7 mouse cellular contexts compared by ENCODE assay signal in the genomic region with DNA sequence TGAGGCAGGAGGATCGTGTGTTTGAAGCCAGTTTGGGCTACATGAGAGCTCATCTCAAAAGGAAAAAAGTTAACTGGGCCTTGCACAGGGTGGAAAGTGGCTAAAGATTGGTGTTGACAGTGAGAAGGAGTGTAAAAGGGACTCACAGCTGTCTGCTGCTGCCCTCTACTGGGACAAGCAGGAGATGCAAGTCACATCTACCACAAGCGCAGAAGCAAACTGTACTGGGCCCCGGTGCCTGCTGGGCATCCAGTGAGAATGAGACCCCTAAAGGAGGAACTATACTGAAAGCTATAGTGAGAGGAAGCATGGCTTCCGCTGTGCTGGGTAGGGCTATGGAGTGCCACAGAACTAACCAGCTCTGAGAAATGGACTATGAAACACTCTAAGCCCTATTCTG. TPM values are rescaled to one million over a fixed set of nuclear protein-coding genes. Genes with fewer than 3 reads are reported as not detected.
DNase-seq lines count a peak whose midpoint lies in the region; ATAC-seq and TF ChIP-seq lines count a peak whose summit lies in the region.

No protein-coding gene starts in this region.

- no peaks in the 10 kb centered on the region for H3K27me3 ChIP-seq in intestine, embryonic 16.5 days (replicated peaks; ENCODE audit: control insufficient read depth, insufficient read depth, low read length)
- H3K27me3 ChIP-seq in midbrain, embryonic 11.5 days (ENCODE audit: control insufficient read depth, insufficient read depth, low read length): no peaks in the 10 kb centered on the region
- H3K27me3 ChIP-seq in small intestine, adult 2 months (ENCODE audit: control insufficient read depth, insufficient read depth, low read length): no peaks in the 10 kb centered on the region

- TF ChIP-seq CTCF in small intestine, adult 2 months (IDR thresholded peaks at IDR 0.05; ENCODE audit: extremely low read depth, insufficient read length, insufficient replicate concordance, low read depth, low read length): peak; percentile 74; the same call in 1 of the 2 replicates

- peak; percentile 66 for DNase-seq in adrenal gland, adult 2 months
- DNase-seq in embryo, embryonic 10 days (ENCODE audit: low spot score): peak; percentile 89
- peak; percentile 70 for DNase-seq in gastrocnemius, postnatal 14 days
- peak; percentile 87 to 92 for DNase-seq in left cerebral cortex, postnatal 25 days (ENCODE audit: low spot score in 2 of 2)
- DNase-seq in midbrain, embryonic 11.5 days (ENCODE audit: low spot score, missing footprints): peak; percentile 95

- no peak overlapping the region for H3K4me3 ChIP-seq in intestine, embryonic 16.5 days (ENCODE audit: low read length)
- H3K4me3 ChIP-seq in midbrain, embryonic 11.5 days (ENCODE audit: low read depth, low read length): no peak overlapping the region
- H3K4me3 ChIP-seq in small intestine, adult 2 months (ENCODE audit: low read depth, low read length): no peak overlapping the region

- intact Hi-C loops in gastrocnemius, postnatal 14 days (cut with DNase I; ENCODE audit: low total_unique reads): loop anchor here (2.0 kb wide), 1 partner anchor 304 kb away; no protein-coding TSS in a partner anchor
- intact Hi-C loops in left cerebral cortex, postnatal 25 days (cut with DNase I): loop anchor here (2.0 to 5.0 kb wide), 2 partner anchors 65 to 230 kb away; no protein-coding TSS in a partner anchor

- WGBS in intestine, embryonic 16.5 days: 18% methylated on average over 4 of the region's 4 CpGs
- 21% methylated on average over 4 of the region's 4 CpGs for WGBS in midbrain, embryonic 11.5 days
- WGBS in small intestine, adult 2 months: 29% methylated on average over 4 of the region's 4 CpGs

- no peak overlapping the region for H3K4me2 ChIP-seq in intestine, embryonic 16.5 days (ENCODE audit: low read depth, low read length)
- no peak overlapping the region for H3K4me2 ChIP-seq in midbrain, embryonic 11.5 days

- TF ChIP-seq POLR2A in small intestine, adult 2 months (IDR thresholded peaks at IDR 0.05; ENCODE audit: low read depth, low read length): no peak

- no peaks in the 10 kb centered on the region for H3K4me1 ChIP-seq in intestine, embryonic 16.5 days (ENCODE audit: control insufficient read depth, insufficient read depth, low read length)
- no peaks in the 10 kb centered on the region for H3K4me1 ChIP-seq in midbrain, embryonic 11.5 days (ENCODE audit: control insufficient read depth, insufficient read depth, low read length)
- no peaks in the 10 kb centered on the region for H3K4me1 ChIP-seq in small intestine, adult 2 months (ENCODE audit: control insufficient read depth, insufficient read depth, insufficient read length, low read length)

- no peaks in the 10 kb centered on the region for H3K9me3 ChIP-seq in intestine, embryonic 16.5 days (ENCODE audit: control insufficient read depth, low read length)
- H3K9me3 ChIP-seq in midbrain, embryonic 11.5 days (ENCODE audit: control insufficient read depth, low read length): no peaks in the 10 kb centered on the region

- no peak overlapping the region for H3K9ac ChIP-seq in intestine, embryonic 16.5 days (ENCODE audit: low read depth, low read length)
- no peak overlapping the region for H3K9ac ChIP-seq in midbrain, embryonic 11.5 days (ENCODE audit: low read length)

- 0 out of 2 replicates have a peak, but pooled peaks cover 3% of the 10 kb centered on the region for H3K36me3 ChIP-seq in intestine, embryonic 16.5 days (ENCODE audit: control insufficient read depth, insufficient read depth, low read length)
- peaks cover 3% of the 10 kb centered on the region; the same call in 1 of the 2 replicates for H3K36me3 ChIP-seq in midbrain, embryonic 11.5 days (ENCODE audit: control insufficient read depth, insufficient read depth, low read length)
- peaks cover 46% of the 10 kb centered on the region for H3K36me3 ChIP-seq in small intestine, adult 2 months (ENCODE audit: control insufficient read depth, insufficient read depth, low read length)

- no peak overlapping the region for H3K27ac ChIP-seq in intestine, embryonic 16.5 days (ENCODE audit: low read length)
- H3K27ac ChIP-seq in midbrain, embryonic 11.5 days (ENCODE audit: low read depth, low read length): no peak overlapping the region
- H3K27ac ChIP-seq in small intestine, adult 2 months (ENCODE audit: insufficient read depth, low read depth, low read length): no peak overlapping the region

- ATAC-seq in intestine, embryonic 16.5 days: peak; percentile 53
- peak; percentile 69; the same call in 1 of the 2 replicates for ATAC-seq in midbrain, embryonic 11.5 days (ENCODE audit: low FRiP score)

RNA-seq across cellular contexts. Expression of a gene that starts 50.2 kb away (rescaled TPM):
- 1 to 10 TPM; 3.5 to 8.3 TPM for total RNA-seq in adrenal gland, adult 2 months (2021)
- 2.9 and 3.3 TPM in 2 replicates for polyA plus RNA-seq in adrenal gland, adult 2 months (2012; rRNA removed)
- 1 to 10 TPM; 5.8 TPM for total RNA-seq in gastrocnemius, postnatal 14 days (2021)
- polyA plus RNA-seq in intestine, embryonic 16.5 days (2015; fragmentation: Nextera tagmentation; extraction: Ambion mirVana): 15.6 and 18.0 TPM in 2 replicates
- total RNA-seq in left cerebral cortex, postnatal 25 days (2021): 10 to 100 TPM; 11.3 to 15.4 TPM
- polyA plus RNA-seq in midbrain, embryonic 11.5 days (2014; fragmentation: Nextera tagmentation; extraction: Ambion mirVana): 23.9 and 28.1 TPM in 2 replicates
- 8.4 and 13.1 TPM in 2 replicates for polyA plus RNA-seq in small intestine, adult 2 months (2012; rRNA removed)

RNA-seq across cellular contexts. Expression of a gene that starts 50.3 kb away (rescaled TPM):
- 10 to 100 TPM; 33.1 to 43.7 TPM for total RNA-seq in adrenal gland, adult 2 months (2021)
- polyA plus RNA-seq in adrenal gland, adult 2 months (2012; rRNA removed): 1.2 and 2.2 TPM in 2 replicates
- 10 to 100 TPM; 16.2 to 18.2 TPM for total RNA-seq in gastrocnemius, postnatal 14 days (2021)
- 31.7 and 32.4 TPM in 2 replicates for polyA plus RNA-seq in intestine, embryonic 16.5 days (2015; fragmentation: Nextera tagmentation; extraction: Ambion mirVana)
- total RNA-seq in left cerebral cortex, postnatal 25 days (2021): 10 to 100 TPM; 12.2 to 15.3 TPM
- polyA plus RNA-seq in midbrain, embryonic 11.5 days (2014; fragmentation: Nextera tagmentation; extraction: Ambion mirVana): 20.1 and 26.0 TPM in 2 replicates
- polyA plus RNA-seq in small intestine, adult 2 months (2012; rRNA removed): 0.67 and 0.85 TPM in 2 replicates
